Mouse (Mus musculus): ENCODE results near the gene Mrvi1. TPM values are rescaled to one million over a fixed set of nuclear protein-coding genes. Genes with fewer than 3 reads are reported as not detected.

The Mrvi1 gene
- polyA plus RNA-seq, 1 experiment from 2014 or later: 1.7 TPM

- no peaks in the 10 kb centered on the region for H3K27me3 ChIP-seq (ENCODE audit: control insufficient read depth, insufficient read depth, low read length)
- WGBS: 85% methylated on average over 1 of the region's 1 CpGs
- H3K27ac ChIP-seq (ENCODE audit: low read depth, low read length): no peak overlapping the region
- H3K9me3 ChIP-seq (ENCODE audit: control insufficient read depth, low read length): no peaks in the 10 kb centered on the region
- peaks cover 2% of the 10 kb centered on the region; the same call in 1 of the 2 replicates for H3K4me1 ChIP-seq (replicated peaks; ENCODE audit: control insufficient read depth, insufficient read depth, low read length)
- no peak overlapping the region for H3K9ac ChIP-seq (ENCODE audit: low read length)
- no peaks in the 10 kb centered on the region for H3K36me3 ChIP-seq (ENCODE audit: control insufficient read depth, insufficient read depth, low read length)
- ATAC-seq (replicated peaks; ENCODE audit: low FRiP score): no peak
- no peak overlapping the region for H3K4me3 ChIP-seq (ENCODE audit: low read depth, low read length)
- DNase-seq (ENCODE audit: low spot score): no peak
- no peak overlapping the region for H3K4me2 ChIP-seq (ENCODE audit: low read depth, low read length, severe bottlenecking)
Observed at GRCm38 (mm10) chr7:110848371-110848770, 133.9 kb downstream of the Mrvi1 start.

- Histone ChIP-seq H3K4me1 (replicated peaks; ENCODE audit: control insufficient read depth, insufficient read depth, low read length) (peaks cover 4% of the 10 kb centered on the region; the same call in 1 of the 2 replicates), H3K27ac (ENCODE audit: low read depth, low read length) (no peak overlapping the region), H3K9ac (ENCODE audit: low read length) (no peak overlapping the region), H3K27me3 (ENCODE audit: control insufficient read depth, insufficient read depth, low read length) (no peaks in the 10 kb centered on the region), H3K4me2 (ENCODE audit: low read depth, low read length, severe bottlenecking) (no peak overlapping the region), H3K4me3 (ENCODE audit: low read depth, low read length) (no peak overlapping the region), H3K36me3 (ENCODE audit: control insufficient read depth, insufficient read depth, low read length) (no peaks in the 10 kb centered on the region), H3K9me3 (ENCODE audit: control insufficient read depth, low read length) (no peaks in the 10 kb centered on the region)
- no peak for DNase-seq (ENCODE audit: low spot score)
- WGBS: 88% methylated on average over 2 of the region's 2 CpGs
- no peak for ATAC-seq (replicated peaks; ENCODE audit: low FRiP score)
Observed at GRCm38 (mm10) chr7:110847321-110847720, 134.9 kb downstream of the Mrvi1 start.

GRCm38 (mm10) chr7:110843916-110844874 lies 138.1 kb downstream of the Mrvi1 start, which contains the start of gene Rnf141:
TSS of gene Rnf141 (minus strand) at chr7:110844457.
- WGBS: under 1% methylated on average over 42 of the region's 42 CpGs
- Histone ChIP-seq H3K4me3 (ENCODE audit: low read depth, low read length) (peak within 1 kb of the TSS; percentile 61), H3K27ac (ENCODE audit: low read depth, low read length) (peak within 1 kb of the TSS; percentile 39), H3K4me1 (replicated peaks; ENCODE audit: control insufficient read depth, insufficient read depth, low read length) (peaks cover 4% of the 10 kb centered on the region; the same call in 1 of the 2 replicates), H3K9ac (ENCODE audit: low read length) (peak within 1 kb of the TSS; percentile 84), H3K27me3 (ENCODE audit: control insufficient read depth, insufficient read depth, low read length) (no peaks in the 10 kb centered on the region), H3K36me3 (ENCODE audit: control insufficient read depth, insufficient read depth, low read length) (no peaks in the 10 kb centered on the region), H3K4me2 (ENCODE audit: low read depth, low read length, severe bottlenecking) (peak within 1 kb of the TSS; percentile 70), H3K9me3 (ENCODE audit: control insufficient read depth, low read length) (no peaks in the 10 kb centered on the region)
- peak; percentile 95 for DNase-seq (ENCODE audit: low spot score)
- ATAC-seq (replicated peaks; ENCODE audit: low FRiP score): peak; percentile 93

- Histone ChIP-seq H3K36me3 (ENCODE audit: control insufficient read depth, insufficient read depth, low read length) (no peaks in the 10 kb centered on the region), H3K27me3 (ENCODE audit: control insufficient read depth, insufficient read depth, low read length) (no peaks in the 10 kb centered on the region), H3K4me3 (ENCODE audit: low read depth, low read length) (no peak overlapping the region), H3K4me1 (replicated peaks; ENCODE audit: control insufficient read depth, insufficient read depth, low read length) (peaks cover 4% of the 10 kb centered on the region; the same call in 1 of the 2 replicates), H3K27ac (ENCODE audit: low read depth, low read length) (no peak overlapping the region), H3K9me3 (ENCODE audit: control insufficient read depth, low read length) (no peaks in the 10 kb centered on the region), H3K9ac (ENCODE audit: low read length) (no peak overlapping the region), H3K4me2 (ENCODE audit: low read depth, low read length, severe bottlenecking) (no peak overlapping the region)
- no peak for ATAC-seq (replicated peaks; ENCODE audit: low FRiP score)
- no peak for DNase-seq (ENCODE audit: low spot score)
- 93% methylated on average over 4 of the region's 4 CpGs for WGBS
Observed at GRCm38 (mm10) chr7:110840332-110840731, 141.9 kb downstream of the Mrvi1 start.

GRCm38 (mm10) chr7:110834522-110834921 lies 147.7 kb downstream of the Mrvi1 start:
- no peaks in the 10 kb centered on the region for H3K9me3 ChIP-seq (ENCODE audit: control insufficient read depth, low read length)
- 71% methylated on average over 3 of the region's 3 CpGs for WGBS
- no peak overlapping the region for H3K4me3 ChIP-seq (ENCODE audit: low read depth, low read length)
- DNase-seq (ENCODE audit: low spot score) (no peak), ATAC-seq (replicated peaks; ENCODE audit: low FRiP score) (no peak)
- no peaks in the 10 kb centered on the region for H3K27me3 ChIP-seq (ENCODE audit: control insufficient read depth, insufficient read depth, low read length)
- H3K36me3 ChIP-seq (ENCODE audit: control insufficient read depth, insufficient read depth, low read length): no peaks in the 10 kb centered on the region
- H3K4me1 ChIP-seq (replicated peaks; ENCODE audit: control insufficient read depth, insufficient read depth, low read length): no peaks in the 10 kb centered on the region
- H3K4me2 ChIP-seq (ENCODE audit: low read depth, low read length, severe bottlenecking): no peak overlapping the region
- H3K9ac ChIP-seq (ENCODE audit: low read length): no peak overlapping the region
- H3K27ac ChIP-seq (ENCODE audit: low read depth, low read length): no peak overlapping the region

- Histone ChIP-seq H3K9ac (ENCODE audit: low read length) (no peak overlapping the region), H3K4me1 (replicated peaks; ENCODE audit: control insufficient read depth, insufficient read depth, low read length) (no peaks in the 10 kb centered on the region), H3K4me3 (ENCODE audit: low read depth, low read length) (no peak overlapping the region), H3K9me3 (ENCODE audit: control insufficient read depth, low read length) (no peaks in the 10 kb centered on the region), H3K27ac (ENCODE audit: low read depth, low read length) (no peak overlapping the region), H3K27me3 (ENCODE audit: control insufficient read depth, insufficient read depth, low read length) (no peaks in the 10 kb centered on the region), H3K4me2 (ENCODE audit: low read depth, low read length, severe bottlenecking) (no peak overlapping the region), H3K36me3 (ENCODE audit: control insufficient read depth, insufficient read depth, low read length) (no peaks in the 10 kb centered on the region)
- ATAC-seq (replicated peaks; ENCODE audit: low FRiP score): no peak
- WGBS: 100% methylated on average over 1 of the region's 1 CpGs
- DNase-seq (ENCODE audit: low spot score): no peak
Observed at GRCm38 (mm10) chr7:110834018-110834417, 148.2 kb downstream of the Mrvi1 start.

- DNase-seq (ENCODE audit: low spot score) (no peak), ATAC-seq (replicated peaks; ENCODE audit: low FRiP score) (no peak)
- no peak overlapping the region for H3K9ac ChIP-seq (ENCODE audit: low read length)
- H3K27ac ChIP-seq (ENCODE audit: low read depth, low read length): no peak overlapping the region
- no peak overlapping the region for H3K4me3 ChIP-seq (ENCODE audit: low read depth, low read length)
- 83% methylated on average over 1 of the region's 1 CpGs for WGBS
- H3K36me3 ChIP-seq (ENCODE audit: control insufficient read depth, insufficient read depth, low read length): no peaks in the 10 kb centered on the region
- no peaks in the 10 kb centered on the region for H3K9me3 ChIP-seq (ENCODE audit: control insufficient read depth, low read length)
- H3K4me2 ChIP-seq (ENCODE audit: low read depth, low read length, severe bottlenecking): no peak overlapping the region
- H3K4me1 ChIP-seq (replicated peaks; ENCODE audit: control insufficient read depth, insufficient read depth, low read length): no peaks in the 10 kb centered on the region
- no peaks in the 10 kb centered on the region for H3K27me3 ChIP-seq (ENCODE audit: control insufficient read depth, insufficient read depth, low read length)
Observed at GRCm38 (mm10) chr7:110833024-110833423, 149.2 kb downstream of the Mrvi1 start.

- Histone ChIP-seq H3K27ac (ENCODE audit: low read depth, low read length) (no peak overlapping the region), H3K9me3 (ENCODE audit: control insufficient read depth, low read length) (no peaks in the 10 kb centered on the region), H3K36me3 (ENCODE audit: control insufficient read depth, insufficient read depth, low read length) (peaks cover 3% of the 10 kb centered on the region), H3K4me2 (ENCODE audit: low read depth, low read length, severe bottlenecking) (no peak overlapping the region), H3K9ac (ENCODE audit: low read length) (no peak overlapping the region), H3K4me1 (replicated peaks; ENCODE audit: control insufficient read depth, insufficient read depth, low read length) (no peaks in the 10 kb centered on the region), H3K4me3 (ENCODE audit: low read depth, low read length) (no peak overlapping the region), H3K27me3 (ENCODE audit: control insufficient read depth, insufficient read depth, low read length) (no peaks in the 10 kb centered on the region)
- DNase-seq (ENCODE audit: low spot score): no peak
- ATAC-seq (replicated peaks; ENCODE audit: low FRiP score): no peak
- WGBS: 91% methylated on average over 8 of the region's 8 CpGs
Observed at GRCm38 (mm10) chr7:110823995-110824953, 158.0 kb downstream of the Mrvi1 start.
